Mouse (Mus musculus) lung, embryonic 15.5 days (tissue): ENCODE results near the gene Arhgap19. TPM values are rescaled to one million over a fixed set of nuclear protein-coding genes. Genes with fewer than 3 reads are reported as not detected.

Source experiments
- ATAC-seq: fragments of 200-750 bp; cut with Nextera tagmentation; 2 replicates; pipeline ENCODE4 v1.8.0; 2017; ENCODE audit warnings: moderate number of reproducible peaks, borderline replicate concordance; ENCODE audit not compliant: low FRiP score, low TSS enrichment; ENCODE audit errors: extremely low read depth
- H3K27ac ChIP-seq: fragments of 300-500 bp; sonication (generic); 2 replicates; pipeline ENCODE4 v1.5.1; 2015; ENCODE audit warnings: moderate library complexity, mild to moderate bottlenecking, inconsistent platforms
- H3K27me3 ChIP-seq: fragments of 300-500 bp; sonication (generic); 2 replicates; pipeline ENCODE4 v1.6.1; 2015; ENCODE audit warnings: inconsistent platforms
- H3K36me3 ChIP-seq: fragments of 300-500 bp; sonication (generic); 2 replicates; pipeline ENCODE4 v1.6.1; 2015; ENCODE audit warnings: inconsistent platforms
- H3K4me1 ChIP-seq: fragments of 300-500 bp; sonication (generic); 2 replicates; pipeline ENCODE4 v1.6.1; 2015; ENCODE audit warnings: inconsistent platforms
- H3K4me2 ChIP-seq: fragments of 300-500 bp; sonication (generic); 2 replicates; pipeline ENCODE4 v1.6.1; 2015; ENCODE audit warnings: inconsistent platforms, mild to moderate bottlenecking, moderate library complexity
- H3K4me3 ChIP-seq: fragments of 300-500 bp; sonication (generic); 2 replicates; pipeline ENCODE4 v1.5.1; 2015; ENCODE audit warnings: mild to moderate bottlenecking, inconsistent platforms
- H3K9ac ChIP-seq: fragments of 300-500 bp; sonication (generic); 2 replicates; pipeline ENCODE4 v1.6.1; 2015; ENCODE audit warnings: inconsistent platforms
- H3K9me3 ChIP-seq: fragments of 300-500 bp; sonication (generic); 2 replicates; pipeline ENCODE4 v1.6.1; 2016; ENCODE audit warnings: inconsistent platforms
- WGBS: fragments of 180-500 bp; shearing (Covaris S2); methylation state at CpG from one replicate; pipeline ENCODE4 v1.1.7; 2015; 5-methylcytosine and 5-hydroxymethylcytosine counted together
- polyA plus RNA-seq: library from polyadenylated mRNA; unstranded; fragments of >200 nt; fragmentation: Nextera tagmentation; extraction: Ambion mirVana; gene quantifications from 2 replicates; pipeline ENCODE4 v1.2.1, GENCODE M21; 2015

The Arhgap19 gene
- polyA plus RNA-seq, 1 experiment from 2014 or later, result 30.8 TPM

DNA sequence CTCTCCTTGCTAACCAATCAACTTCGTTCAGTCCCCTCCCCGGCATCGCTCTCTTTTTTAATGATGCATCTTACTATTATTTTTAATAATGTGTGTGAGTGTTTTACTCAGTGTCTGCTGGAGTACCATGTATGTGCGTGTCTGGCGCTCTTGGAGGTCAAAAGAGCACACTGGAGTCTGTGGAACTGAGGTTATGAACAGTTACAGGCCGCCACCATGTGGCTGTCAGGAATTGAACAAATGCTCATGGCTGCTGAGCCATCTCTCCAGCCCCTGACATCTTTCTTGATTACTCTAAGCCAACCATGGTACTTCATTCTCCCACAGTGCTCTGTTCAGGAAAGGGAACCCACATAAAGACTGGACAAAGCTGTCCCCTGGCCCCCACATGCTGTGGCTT, 42.1 kb downstream of the Arhgap19 start:
- Histone ChIP-seq H3K9me3 (no peaks in the 10 kb centered on the region), H3K27me3 (no peaks in the 10 kb centered on the region), H3K36me3 (no peaks in the 10 kb centered on the region), H3K9ac (no peak overlapping the region), H3K4me2 (no peak overlapping the region), H3K4me3 (no peak overlapping the region), H3K4me1 (no peaks in the 10 kb centered on the region), H3K27ac (no peak overlapping the region)
- no peak for ATAC-seq
- WGBS, result 72% methylated on average over 6 of the region's 6 CpGs

DNA sequence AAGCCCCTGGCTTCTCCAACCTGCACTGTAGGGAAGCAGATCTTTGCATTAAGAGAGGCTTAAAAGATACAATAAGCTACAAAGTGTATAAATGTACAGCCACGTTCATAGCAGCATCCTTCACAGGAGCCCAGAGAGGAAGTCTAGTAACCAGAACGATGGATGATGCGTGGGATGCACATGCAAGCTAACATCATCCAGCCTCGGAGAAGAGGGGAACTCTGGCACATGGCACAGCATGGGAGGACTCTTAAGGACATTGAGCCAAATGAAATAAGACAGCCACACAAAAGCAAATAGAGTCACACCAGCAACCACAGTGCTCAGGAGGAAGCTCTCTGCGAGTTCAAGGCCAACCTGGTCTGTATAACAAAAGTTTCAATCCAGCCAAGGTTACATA, 42.6 kb downstream of the Arhgap19 start:
- no peak overlapping the region for H3K4me3 ChIP-seq
- H3K9ac ChIP-seq, result no peak overlapping the region
- no peaks in the 10 kb centered on the region for H3K27me3 ChIP-seq
- H3K4me2 ChIP-seq, result no peak overlapping the region
- 80% methylated on average over 5 of the region's 5 CpGs for WGBS
- H3K4me1 ChIP-seq, result no peaks in the 10 kb centered on the region
- no peaks in the 10 kb centered on the region for H3K9me3 ChIP-seq
- no peak overlapping the region for H3K27ac ChIP-seq
- ATAC-seq, result no peak
- H3K36me3 ChIP-seq, result no peaks in the 10 kb centered on the region

DNA sequence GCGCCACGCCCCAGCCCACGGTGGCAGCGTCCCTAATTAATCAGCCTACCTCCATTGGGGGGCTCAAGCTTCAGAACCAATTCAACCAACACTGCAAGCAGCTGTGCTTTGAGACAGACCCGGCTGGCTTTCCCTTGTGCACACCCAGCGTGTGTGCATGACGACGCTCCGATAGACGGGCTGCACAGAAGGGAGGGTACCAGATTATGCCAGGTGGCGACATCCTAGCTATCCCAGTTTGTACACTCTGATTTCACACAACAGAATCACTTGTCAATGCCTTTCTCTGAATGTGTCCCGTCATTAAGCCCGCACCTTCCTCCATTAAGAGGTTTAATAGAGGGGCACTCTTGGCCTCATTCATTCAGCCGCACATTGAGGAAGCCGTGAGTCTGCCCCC, 47.1 kb downstream of the Arhgap19 start:
- ATAC-seq, result no peak
- no peaks in the 10 kb centered on the region for H3K27me3 ChIP-seq
- H3K4me3 ChIP-seq, result no peak overlapping the region
- H3K9me3 ChIP-seq, result no peaks in the 10 kb centered on the region
- no peak overlapping the region for H3K27ac ChIP-seq
- no peaks in the 10 kb centered on the region for H3K36me3 ChIP-seq
- no peaks in the 10 kb centered on the region for H3K4me1 ChIP-seq
- H3K4me2 ChIP-seq, result no peak overlapping the region
- WGBS, result 81% methylated on average over 15 of the region's 15 CpGs
- no peak overlapping the region for H3K9ac ChIP-seq

DNA sequence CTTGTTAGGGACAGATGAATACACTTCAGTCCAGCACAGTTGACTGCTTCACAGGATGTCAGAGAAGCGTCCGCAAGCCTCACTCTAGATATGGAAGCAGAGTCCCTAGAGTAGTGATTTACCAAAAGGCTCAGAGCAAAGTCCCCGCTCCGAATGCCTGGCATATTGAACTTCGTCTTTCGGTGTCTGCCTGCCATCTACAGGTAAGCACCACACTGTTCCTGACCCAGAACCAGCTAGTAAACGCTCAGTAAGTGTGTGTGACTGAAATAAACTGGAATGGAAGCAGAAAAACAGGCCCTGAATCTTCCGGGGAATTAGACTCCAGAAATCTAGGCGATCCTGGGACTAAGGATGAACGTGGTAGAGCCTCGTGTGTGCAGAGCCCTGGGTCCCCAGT, 49.9 kb downstream of the Arhgap19 start:
- Histone ChIP-seq H3K4me1 (no peaks in the 10 kb centered on the region), H3K36me3 (no peaks in the 10 kb centered on the region), H3K9ac (no peak overlapping the region), H3K27ac (no peak overlapping the region), H3K4me3 (no peak overlapping the region), H3K4me2 (no peak overlapping the region), H3K27me3 (no peaks in the 10 kb centered on the region), H3K9me3 (no peaks in the 10 kb centered on the region)
- WGBS, result 80% methylated on average over 11 of the region's 11 CpGs
- no peak for ATAC-seq

DNA sequence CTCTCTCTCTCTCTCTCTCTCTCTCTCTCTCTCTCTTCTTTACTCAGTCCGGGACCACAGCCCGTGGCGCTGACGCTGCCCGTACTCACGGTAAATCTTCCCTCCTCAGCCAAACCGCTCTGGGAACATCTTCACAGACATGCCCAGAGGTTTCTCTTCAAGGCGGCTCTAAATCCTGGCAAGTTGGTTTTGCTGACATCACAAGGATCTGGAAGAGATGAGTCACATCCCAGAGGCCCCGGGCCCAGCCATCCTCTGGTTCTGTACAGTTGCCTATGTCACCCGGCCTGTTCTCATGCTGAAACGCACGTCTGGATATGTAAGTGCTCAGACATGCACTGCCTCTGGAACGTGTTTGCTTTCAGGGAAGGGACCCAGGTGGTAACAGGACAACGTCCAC, 54.4 kb downstream of the Arhgap19 start:
- no peak for ATAC-seq
- WGBS, result 83% methylated on average over 14 of the region's 14 CpGs
- H3K27me3 ChIP-seq, result peaks cover 32% of the 10 kb centered on the region

DNA sequence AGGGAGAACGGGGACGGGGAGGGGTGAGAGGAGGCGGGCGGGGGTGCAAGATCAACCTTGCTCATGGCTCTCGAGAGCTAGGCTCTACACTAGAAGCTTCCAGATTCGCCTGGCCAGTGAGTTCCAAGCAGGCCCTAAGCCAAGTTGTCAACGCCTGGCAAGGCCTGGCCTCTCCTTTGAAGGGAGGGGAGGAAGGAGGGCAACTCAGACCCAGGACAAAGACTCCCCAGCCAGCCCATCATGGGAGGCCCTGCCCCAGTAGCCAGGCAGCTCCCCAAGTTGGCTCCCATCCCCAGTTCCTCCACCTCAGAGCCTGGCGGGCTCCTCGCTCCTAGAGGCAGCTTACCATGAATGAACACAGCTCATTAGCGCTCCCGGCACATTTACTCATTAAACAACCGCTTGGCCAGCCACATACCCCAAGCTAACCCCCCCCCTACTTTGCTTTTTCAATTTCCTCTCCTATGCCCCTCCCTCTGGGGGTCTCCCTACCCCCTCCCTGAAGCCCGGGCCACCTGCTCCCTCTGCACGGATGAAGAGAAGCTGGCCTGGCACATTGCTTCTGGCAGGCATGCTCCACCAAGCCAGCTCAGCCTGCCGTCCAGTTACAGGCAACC, 55.8 kb downstream of the Arhgap19 start:
- H3K9ac ChIP-seq, result no peak overlapping the region
- no peak overlapping the region for H3K27ac ChIP-seq
- peaks cover 18% of the 10 kb centered on the region; the same call in 1 of the 2 replicates for H3K4me1 ChIP-seq
- H3K4me3 ChIP-seq, result no peak overlapping the region
- ATAC-seq, result no peak
- H3K4me2 ChIP-seq, result no peak overlapping the region
- 34% methylated on average over 15 of the region's 15 CpGs for WGBS
- H3K27me3 ChIP-seq, result peaks cover 45% of the 10 kb centered on the region
- no peaks in the 10 kb centered on the region for H3K9me3 ChIP-seq
- no peaks in the 10 kb centered on the region for H3K36me3 ChIP-seq

More for the DNA sequence above, 54.4 kb downstream of the Arhgap19 start:
- Histone ChIP-seq H3K4me1 (peaks cover 18% of the 10 kb centered on the region; the same call in 1 of the 2 replicates), H3K4me3 (no peak overlapping the region), H3K4me2 (no peak overlapping the region), H3K9ac (no peak overlapping the region), H3K9me3 (no peaks in the 10 kb centered on the region), H3K36me3 (no peaks in the 10 kb centered on the region), H3K27ac (no peak overlapping the region)

DNA sequence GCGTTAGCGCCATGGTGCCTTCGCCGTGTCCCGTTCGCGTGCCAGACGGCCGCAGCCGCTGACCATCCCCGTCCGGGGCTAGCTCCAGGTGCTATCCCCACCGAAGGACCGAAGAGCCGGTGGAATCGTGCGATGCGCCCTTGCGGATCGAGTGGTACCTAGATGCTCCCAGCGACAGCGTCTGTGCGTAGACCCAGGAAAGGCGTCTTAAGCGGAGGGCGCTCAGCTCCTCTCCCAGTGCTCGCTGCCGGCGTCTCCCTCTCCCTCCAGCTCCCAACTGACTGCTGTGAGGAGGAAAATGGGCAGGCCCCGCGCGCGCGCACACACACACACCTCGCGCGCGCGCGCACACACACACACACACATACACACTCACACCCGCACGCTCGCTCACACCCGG, 58.5 kb downstream of the Arhgap19 start, which contains the start of gene Slit1:
Gene Slit1, minus strand, starts transcription at position 270 of the 400 bp plus-strand sequence.
- Histone ChIP-seq H3K27ac (no peak within 1 kb of the TSS), H3K9ac (no peak within 1 kb of the TSS), H3K4me2 (peak within 1 kb of the TSS; percentile 80), H3K36me3 (no peaks in the 10 kb centered on the region), H3K9me3 (no peaks in the 10 kb centered on the region), H3K27me3 (peaks cover 70% of the 10 kb centered on the region), H3K4me1 (peaks cover 22% of the 10 kb centered on the region; the same call in 1 of the 2 replicates), H3K4me3 (peak within 1 kb of the TSS; percentile 36)
- under 1% methylated on average over 39 of the region's 44 CpGs for WGBS
- ATAC-seq, result no peak

DNA sequence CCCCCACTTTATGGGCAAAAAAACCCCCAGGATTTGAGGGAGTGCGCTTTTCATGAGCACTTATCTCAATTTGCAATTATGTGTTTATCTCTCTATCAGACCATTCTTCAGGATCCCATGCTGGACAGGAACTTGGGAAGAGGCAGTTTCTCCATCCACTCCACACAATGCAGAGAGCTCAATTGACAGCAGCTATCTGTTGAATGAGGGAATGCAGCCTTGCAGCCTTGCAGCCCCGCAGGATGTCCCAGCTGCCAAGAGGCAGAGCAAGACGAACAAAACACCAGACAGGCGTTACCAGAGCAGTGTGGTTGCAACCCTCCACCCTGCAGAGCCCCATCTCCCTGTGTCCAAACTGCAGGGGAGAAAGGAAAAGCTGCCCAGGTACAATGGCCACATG, 63.0 kb downstream of the Arhgap19 start:
- no peak overlapping the region for H3K27ac ChIP-seq
- no peak overlapping the region for H3K4me3 ChIP-seq
- H3K27me3 ChIP-seq, result peaks cover 75% of the 10 kb centered on the region
- H3K9ac ChIP-seq, result no peak overlapping the region
- H3K4me2 ChIP-seq, result no peak overlapping the region
- no peaks in the 10 kb centered on the region for H3K36me3 ChIP-seq
- 18% methylated on average over 4 of the region's 4 CpGs for WGBS
- ATAC-seq, result no peak
- H3K9me3 ChIP-seq, result no peaks in the 10 kb centered on the region
- H3K4me1 ChIP-seq, result peaks cover 18% of the 10 kb centered on the region; the same call in 1 of the 2 replicates

DNA sequence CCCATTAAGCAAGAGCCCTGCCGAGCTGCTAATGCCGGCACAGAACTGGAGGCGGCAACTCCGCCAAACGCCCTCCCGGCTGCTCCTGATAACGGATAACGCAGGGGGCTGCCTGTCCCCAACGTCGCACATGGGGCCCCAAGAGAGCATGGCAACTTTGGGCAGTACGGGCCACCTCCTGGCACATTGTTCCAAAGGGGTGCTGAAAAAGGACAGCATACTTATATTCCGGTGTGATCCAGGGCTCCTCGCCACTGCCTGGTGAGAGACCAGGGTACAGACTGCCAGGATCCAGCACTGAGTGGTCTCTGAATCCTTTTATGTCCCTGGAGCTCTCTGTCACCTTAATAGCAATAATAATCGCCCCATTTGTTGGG, 63.4 kb downstream of the Arhgap19 start:
- H3K9ac ChIP-seq, result no peak overlapping the region
- H3K4me2 ChIP-seq, result 0 out of 2 replicates have a peak overlapping the region, but pooled peaks have one; percentile 4
- 10% methylated on average over 14 of the region's 14 CpGs for WGBS
- peaks cover 13% of the 10 kb centered on the region; the same call in 1 of the 2 replicates for H3K4me1 ChIP-seq
- no peaks in the 10 kb centered on the region for H3K36me3 ChIP-seq
- H3K27ac ChIP-seq, result no peak overlapping the region
- H3K9me3 ChIP-seq, result no peaks in the 10 kb centered on the region
- H3K27me3 ChIP-seq, result peaks cover 70% of the 10 kb centered on the region
- no peak for ATAC-seq
- H3K4me3 ChIP-seq, result no peak overlapping the region

DNA sequence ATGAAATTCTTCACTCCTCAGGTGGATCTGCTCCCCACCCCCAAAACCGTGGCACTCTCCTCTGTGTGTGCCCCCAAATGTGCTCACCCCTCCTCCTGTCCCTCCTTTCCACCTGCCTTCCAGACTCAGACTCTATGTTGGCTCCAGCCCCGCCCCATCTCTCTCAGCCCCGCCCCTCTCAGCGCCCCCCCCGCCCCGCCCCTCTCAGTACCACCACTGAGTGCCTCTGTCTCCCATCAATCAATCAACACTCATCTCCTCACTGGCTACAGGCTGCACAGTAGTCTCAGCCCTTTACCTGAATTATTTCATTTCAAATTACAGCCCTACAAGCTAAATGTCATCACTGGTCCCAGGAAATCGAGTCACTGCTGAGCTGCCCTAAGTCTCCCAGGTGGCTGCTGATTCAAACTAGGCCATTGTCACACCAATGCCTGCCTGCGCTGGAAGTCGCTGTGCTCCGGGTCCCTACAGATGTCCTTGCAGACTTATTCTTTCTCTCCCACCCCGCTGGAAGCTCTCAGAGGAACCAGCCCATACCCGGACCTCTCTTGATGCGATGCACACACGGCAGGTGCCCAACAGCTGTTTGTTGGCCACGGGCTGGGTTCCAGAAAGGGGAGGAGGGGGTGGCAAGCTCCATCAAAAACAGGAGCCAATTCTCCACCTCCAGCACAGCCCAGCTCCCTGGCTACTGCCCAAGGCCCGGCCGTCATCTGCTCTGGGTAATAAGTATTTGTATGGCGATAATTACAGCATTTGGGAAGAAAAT, 64.0 kb downstream of the Arhgap19 start:
- no peak overlapping the region for H3K27ac ChIP-seq
- 4% methylated on average over 18 of the region's 18 CpGs for WGBS
- no peak overlapping the region; the same call in 1 of the 2 replicates for H3K9ac ChIP-seq
- H3K9me3 ChIP-seq, result no peaks in the 10 kb centered on the region
- ATAC-seq, result no peak
- no peaks in the 10 kb centered on the region for H3K36me3 ChIP-seq
- H3K4me2 ChIP-seq, result 0 out of 2 replicates have a peak overlapping the region, but pooled peaks have one; percentile 4
- peaks cover 64% of the 10 kb centered on the region for H3K27me3 ChIP-seq
- H3K4me3 ChIP-seq, result no peak overlapping the region
- 0 out of 2 replicates have a peak, but pooled peaks cover 7% of the 10 kb centered on the region for H3K4me1 ChIP-seq

DNA sequence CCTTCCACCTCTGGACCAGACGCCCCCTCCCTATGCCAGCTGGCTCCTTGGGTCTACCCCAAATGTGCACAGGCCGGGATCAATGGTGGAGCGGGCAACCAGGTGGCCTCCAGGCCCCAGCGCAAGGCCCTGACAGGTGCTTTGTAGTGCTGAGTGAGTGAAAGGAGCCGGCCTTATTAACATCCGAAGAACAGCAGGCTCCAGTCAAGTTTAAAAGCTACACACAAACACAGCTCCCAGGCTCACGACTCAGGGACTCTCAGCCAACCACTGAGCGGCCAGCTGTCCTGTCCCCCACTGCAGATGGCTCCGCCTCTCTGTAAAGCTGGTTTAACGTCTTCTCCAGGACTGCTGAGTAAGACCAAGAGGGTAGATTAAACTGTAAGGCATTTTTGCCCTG, 67.2 kb downstream of the Arhgap19 start:
- Histone ChIP-seq H3K36me3 (no peaks in the 10 kb centered on the region), H3K27ac (no peak overlapping the region), H3K4me1 (0 out of 2 replicates have a peak, but pooled peaks cover 7% of the 10 kb centered on the region), H3K9ac (no peak overlapping the region), H3K27me3 (peaks cover 35% of the 10 kb centered on the region), H3K4me3 (no peak overlapping the region), H3K4me2 (no peak overlapping the region), H3K9me3 (no peaks in the 10 kb centered on the region)
- 16% methylated on average over 10 of the region's 10 CpGs for WGBS
- no peak for ATAC-seq

DNA sequence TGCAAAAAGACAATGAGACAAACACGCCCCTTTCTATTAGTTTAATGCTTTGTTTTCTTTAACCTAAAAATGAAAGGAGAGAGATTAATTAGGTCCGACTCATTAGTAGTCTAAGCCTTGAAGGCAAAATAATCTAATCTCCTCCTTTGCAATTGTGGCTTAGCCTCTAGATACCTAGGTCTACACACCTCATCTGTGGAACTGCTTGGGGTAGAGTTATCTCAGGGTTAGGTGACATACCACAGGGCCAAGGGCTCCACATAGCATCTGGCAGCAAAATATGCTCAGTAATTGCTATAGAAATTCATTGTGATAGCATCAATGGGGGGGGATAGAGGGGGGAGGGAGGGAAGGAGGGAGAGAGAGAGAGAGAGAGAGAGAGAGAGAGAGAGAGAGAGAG, 76.4 kb downstream of the Arhgap19 start:
- Histone ChIP-seq H3K27me3 (no peaks in the 10 kb centered on the region), H3K4me3 (no peak overlapping the region), H3K9ac (no peak overlapping the region), H3K9me3 (no peaks in the 10 kb centered on the region), H3K36me3 (no peaks in the 10 kb centered on the region), H3K4me2 (no peak overlapping the region), H3K4me1 (no peaks in the 10 kb centered on the region), H3K27ac (no peak overlapping the region)
- 47% methylated on average over 2 of the region's 2 CpGs for WGBS
- no peak for ATAC-seq
